Mouse (Mus musculus) hindbrain, embryonic 12.5 days (tissue): ENCODE data around the gene Slc38a9. TPM values are rescaled to one million over a fixed set of nuclear protein-coding genes. Genes with fewer than 3 reads are reported as not detected.
A peak's percentile ranks its signal among the peaks of the same experiment; 100 is the strongest.

Source experiments
- ATAC-seq: fragments of 200-750 bp; cut with Nextera tagmentation; 2 replicates; pipeline ENCODE4 v1.8.0; 2017; ENCODE audit warnings: moderate TSS enrichment; ENCODE audit not compliant: low FRiP score
- H3K27ac ChIP-seq: fragments of 300-500 bp; sonication (generic); 2 replicates; pipeline ENCODE4 v1.5.1; 2016; ENCODE audit warnings: mild to moderate bottlenecking
- H3K27me3 ChIP-seq: fragments of 300-500 bp; sonication (generic); 2 replicates; pipeline ENCODE4 v1.6.1; 2016; ENCODE audit warnings: mild to moderate bottlenecking
- H3K36me3 ChIP-seq: fragments of 300-500 bp; sonication (generic); 2 replicates; pipeline ENCODE4 v1.6.1; 2016; ENCODE audit warnings: mild to moderate bottlenecking
- H3K4me1 ChIP-seq: fragments of 300-500 bp; sonication (generic); 2 replicates; pipeline ENCODE4 v1.6.1; 2016
- H3K4me2 ChIP-seq: fragments of 300-500 bp; sonication (generic); replicated peaks from 2 replicates; pipeline ENCODE4 v1.6.1; 2016; ENCODE audit warnings: mild to moderate bottlenecking
- H3K4me3 ChIP-seq: fragments of 300-500 bp; sonication (generic); 2 replicates; pipeline ENCODE4 v1.5.1; 2016; ENCODE audit warnings: mild to moderate bottlenecking
- H3K9ac ChIP-seq: fragments of 300-500 bp; sonication (generic); 2 replicates; pipeline ENCODE4 v1.6.1; 2016; ENCODE audit warnings: mild to moderate bottlenecking, moderate library complexity
- H3K9me3 ChIP-seq: fragments of 300-500 bp; sonication (generic); replicated peaks from 2 replicates; pipeline ENCODE4 v1.6.1; 2016; ENCODE audit warnings: mild to moderate bottlenecking
- WGBS: fragments of 180-500 bp; shearing (Covaris S2); methylation state at CpG from one replicate; pipeline ENCODE4 v1.1.7; 2016; 5-methylcytosine and 5-hydroxymethylcytosine counted together
- polyA plus RNA-seq: library from polyadenylated mRNA; unstranded; fragments of >200 nt; fragmentation: Nextera tagmentation; extraction: Ambion mirVana; gene quantifications from 2 replicates; pipeline ENCODE4 v1.2.1, GENCODE M21; 2016

The Slc38a9 gene
- polyA plus RNA-seq, 1 experiment from 2014 or later = 22.9 TPM

DNA sequence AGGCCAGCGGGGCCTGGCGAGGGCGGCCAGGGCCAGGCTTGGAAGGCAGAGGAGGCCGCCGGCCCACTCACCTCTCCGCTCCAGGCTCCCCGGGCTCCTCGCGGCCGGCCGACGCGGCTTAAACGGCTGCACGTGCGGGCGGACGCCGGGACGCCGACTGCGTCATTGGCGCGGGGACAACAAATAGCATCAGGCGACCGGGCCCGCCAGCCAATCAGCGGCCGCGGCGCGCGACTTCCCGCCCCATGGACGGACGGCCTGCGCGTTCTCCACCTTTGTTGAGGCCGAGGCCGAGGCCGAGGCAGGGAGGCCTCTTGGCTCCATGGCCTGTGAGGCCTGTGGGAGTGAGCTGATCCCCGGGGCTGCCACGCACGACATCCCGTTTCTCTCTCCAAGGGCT, 8.3 kb upstream of the Slc38a9 start, which contains the start of gene Ddx4:
Gene Ddx4, minus strand, starts transcription at position 271 of the 400 bp plus-strand sequence.
- Histone ChIP-seq H3K9me3 (peaks cover 9% of the 10 kb centered on the region), H3K4me3 (no peak within 1 kb of the TSS), H3K27me3 (no peaks in the 10 kb centered on the region), H3K4me1 (no peaks in the 10 kb centered on the region), H3K4me2 (no peak within 1 kb of the TSS), H3K9ac (no peak within 1 kb of the TSS), H3K27ac (no peak within 1 kb of the TSS), H3K36me3 (no peaks in the 10 kb centered on the region)
- 63% methylated on average over 45 of the region's 45 CpGs for WGBS
- no peak for ATAC-seq

DNA sequence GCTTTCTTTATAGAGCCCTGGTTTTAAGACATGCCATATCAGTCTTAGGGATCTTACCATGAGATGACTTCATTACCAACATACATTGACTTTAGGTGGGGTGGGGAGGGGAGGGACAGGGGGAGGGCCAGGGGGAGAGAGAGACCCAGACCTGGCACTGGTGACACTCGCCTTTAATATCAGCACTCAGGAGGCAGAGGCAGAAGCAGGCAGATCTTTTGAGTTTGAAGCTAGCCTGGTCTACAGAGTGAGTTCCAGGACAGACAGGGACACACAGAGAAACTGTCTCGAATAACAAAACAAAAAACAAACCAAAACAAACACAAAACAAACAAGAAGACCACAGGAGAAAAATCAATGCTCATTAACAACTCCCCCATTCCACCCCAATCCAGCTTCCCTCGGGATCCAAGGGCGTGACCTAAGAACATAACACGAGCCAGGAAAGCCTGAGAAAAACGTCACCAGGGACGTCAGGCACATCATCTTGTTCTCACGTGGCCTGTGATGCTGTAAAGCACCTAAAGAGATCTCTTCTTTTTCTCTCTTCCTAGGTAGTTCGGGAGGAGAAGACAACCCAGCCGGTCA, 471 bp upstream of the Slc38a9 start:
- Histone ChIP-seq H3K27ac (no peak overlapping the region), H3K9ac (peak overlapping the region; percentile 57), H3K9me3 (no peaks in the 10 kb centered on the region), H3K4me3 (peak overlapping the region; percentile 72), H3K4me2 (peak overlapping the region; percentile 81), H3K27me3 (no peaks in the 10 kb centered on the region), H3K4me1 (peaks cover 4% of the 10 kb centered on the region), H3K36me3 (no peaks in the 10 kb centered on the region)
- 2% methylated on average over 10 of the region's 10 CpGs for WGBS
- peak; percentile 44 for ATAC-seq

DNA sequence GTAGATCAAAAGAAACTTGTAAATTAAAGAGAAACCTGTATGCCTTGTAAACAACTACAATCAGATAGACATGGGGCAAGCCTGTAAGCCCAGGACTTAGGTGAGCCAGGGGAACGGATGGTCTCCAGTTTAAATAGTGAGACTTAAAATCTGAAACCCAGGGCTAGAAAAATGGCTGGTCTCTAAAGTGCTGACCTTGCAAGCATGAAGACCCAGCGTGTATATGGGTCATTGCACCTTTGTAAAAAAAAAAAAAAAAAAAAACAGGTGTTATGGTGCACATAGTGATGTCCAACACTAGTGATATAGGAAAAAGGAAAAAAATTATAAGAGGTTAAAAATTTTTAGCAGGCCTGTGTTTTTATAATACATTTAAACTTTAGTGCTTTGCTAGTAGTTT, 1.1 kb downstream of the Slc38a9 start:
- H3K27me3 ChIP-seq = no peaks in the 10 kb centered on the region
- no peak for ATAC-seq
- H3K36me3 ChIP-seq = no peaks in the 10 kb centered on the region
- H3K9me3 ChIP-seq = no peaks in the 10 kb centered on the region
- 81% methylated on average over 2 of the region's 2 CpGs for WGBS
- H3K4me2 ChIP-seq = peak overlapping the region; percentile 81
- H3K27ac ChIP-seq = no peak overlapping the region
- no peak overlapping the region for H3K9ac ChIP-seq
- H3K4me3 ChIP-seq = no peak overlapping the region
- H3K4me1 ChIP-seq = peaks cover 4% of the 10 kb centered on the region

DNA sequence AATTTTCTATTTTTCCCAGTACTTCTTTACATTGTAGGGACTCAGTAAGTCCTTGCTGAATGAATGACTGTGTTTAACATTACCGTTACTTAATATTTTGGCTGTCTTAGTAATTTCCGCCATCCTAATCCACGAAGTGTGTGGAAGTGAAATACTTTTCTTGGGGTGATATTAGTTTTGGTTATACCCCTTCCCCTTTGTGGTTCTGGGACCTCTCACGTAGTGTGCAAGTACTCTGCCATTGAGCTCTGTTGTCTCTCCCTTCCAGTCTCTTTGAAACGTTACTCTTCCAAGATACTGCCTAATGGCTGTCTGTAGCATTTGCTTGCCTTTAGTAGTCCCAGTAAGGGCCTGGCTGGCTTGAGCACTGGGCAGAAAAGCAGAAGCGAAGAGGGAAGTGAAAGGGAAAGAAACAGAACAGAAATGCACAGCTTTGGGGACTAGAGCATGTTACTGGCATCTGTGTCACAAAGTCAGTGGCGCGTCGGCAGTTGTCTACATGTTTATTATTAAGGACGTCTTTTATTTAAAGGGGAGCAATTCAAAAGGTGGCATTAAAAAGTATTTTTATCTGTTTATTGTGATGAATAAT, 6.0 kb downstream of the Slc38a9 start:
- Histone ChIP-seq H3K4me3 (no peak overlapping the region), H3K4me2 (no peak overlapping the region), H3K27ac (no peak overlapping the region), H3K36me3 (peaks cover 15% of the 10 kb centered on the region), H3K4me1 (no peaks in the 10 kb centered on the region; the same call in 1 of the 2 replicates), H3K9me3 (no peaks in the 10 kb centered on the region), H3K27me3 (no peaks in the 10 kb centered on the region), H3K9ac (no peak overlapping the region)
- 92% methylated on average over 10 of the region's 10 CpGs for WGBS
- ATAC-seq = no peak

DNA sequence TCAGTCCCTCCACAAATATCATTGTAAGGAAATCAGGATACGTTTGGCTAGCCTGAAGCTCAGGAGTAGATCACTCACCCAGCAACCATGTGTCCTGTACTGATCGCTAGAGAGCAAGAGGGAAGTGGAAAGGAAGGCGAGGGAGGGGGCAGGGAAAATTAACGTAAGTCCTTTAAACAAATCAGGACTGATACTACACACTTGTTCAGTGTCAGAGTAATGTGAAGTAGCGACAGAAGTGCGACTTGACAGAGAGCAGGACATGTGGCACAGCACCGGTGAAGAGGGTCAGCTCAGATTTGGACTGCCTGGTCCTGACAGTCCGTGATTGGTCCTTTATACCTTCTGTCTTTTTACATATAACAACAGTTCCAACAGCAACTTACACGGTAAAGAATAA, 6.7 kb downstream of the Slc38a9 start:
- WGBS = 90% methylated on average over 9 of the region's 9 CpGs
- Histone ChIP-seq H3K9me3 (no peaks in the 10 kb centered on the region), H3K27me3 (no peaks in the 10 kb centered on the region), H3K36me3 (peaks cover 22% of the 10 kb centered on the region), H3K4me1 (no peaks in the 10 kb centered on the region), H3K4me3 (no peak overlapping the region), H3K27ac (no peak overlapping the region), H3K4me2 (no peak overlapping the region), H3K9ac (no peak overlapping the region)
- no peak for ATAC-seq

DNA sequence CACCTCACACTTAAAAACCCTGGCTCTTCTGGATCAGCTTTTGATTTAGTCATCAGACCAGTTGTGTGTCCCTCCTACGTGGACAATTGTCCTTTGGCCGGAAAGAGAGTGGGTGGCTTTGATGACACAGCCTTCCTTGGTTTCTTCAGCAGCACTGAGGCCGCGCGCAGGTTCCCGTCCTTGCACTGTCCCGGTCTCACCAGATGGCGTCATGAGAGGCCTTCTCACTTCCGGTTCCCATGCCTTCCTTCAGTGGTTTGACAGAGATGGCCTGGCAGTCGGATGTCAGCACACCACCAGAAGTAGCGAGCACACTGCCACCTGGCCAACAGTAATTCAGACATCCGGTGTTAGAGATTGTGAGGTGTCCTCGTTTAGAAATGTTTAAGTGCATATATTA, 11.2 kb downstream of the Slc38a9 start:
- no peaks in the 10 kb centered on the region for H3K9me3 ChIP-seq
- no peak overlapping the region for H3K4me3 ChIP-seq
- H3K27me3 ChIP-seq = no peaks in the 10 kb centered on the region
- no peak overlapping the region for H3K27ac ChIP-seq
- H3K9ac ChIP-seq = no peak overlapping the region
- H3K36me3 ChIP-seq = peaks cover 22% of the 10 kb centered on the region
- H3K4me1 ChIP-seq = no peaks in the 10 kb centered on the region
- no peak for ATAC-seq
- no peak overlapping the region for H3K4me2 ChIP-seq
- 72% methylated on average over 13 of the region's 13 CpGs for WGBS

DNA sequence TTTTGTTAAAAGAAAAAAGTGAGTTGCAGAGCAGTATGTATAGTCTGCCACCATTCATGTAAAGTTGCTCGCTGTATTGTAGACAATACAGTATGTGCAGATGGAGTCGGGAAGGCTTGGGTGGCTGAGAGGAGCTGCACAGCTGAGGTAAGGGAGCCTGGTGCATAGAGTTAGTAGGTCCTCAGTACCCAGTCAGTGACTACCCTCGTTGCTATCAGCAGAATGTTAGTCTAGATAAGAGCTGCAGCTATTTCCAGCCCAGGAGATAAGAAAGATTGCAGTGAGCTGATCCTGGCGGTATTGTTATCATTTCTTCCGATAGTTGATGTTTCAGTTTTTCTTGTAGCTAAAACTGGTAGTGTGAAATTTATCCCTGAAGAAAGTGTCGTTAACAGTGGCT, 12.2 kb downstream of the Slc38a9 start:
- H3K4me3 ChIP-seq = no peak overlapping the region
- H3K4me2 ChIP-seq = no peak overlapping the region
- ATAC-seq = no peak
- 85% methylated on average over 6 of the region's 6 CpGs for WGBS
- peaks cover 22% of the 10 kb centered on the region for H3K36me3 ChIP-seq
- no peaks in the 10 kb centered on the region for H3K4me1 ChIP-seq
- H3K9ac ChIP-seq = no peak overlapping the region
- no peaks in the 10 kb centered on the region for H3K27me3 ChIP-seq
- no peak overlapping the region for H3K27ac ChIP-seq
- H3K9me3 ChIP-seq = no peaks in the 10 kb centered on the region

DNA sequence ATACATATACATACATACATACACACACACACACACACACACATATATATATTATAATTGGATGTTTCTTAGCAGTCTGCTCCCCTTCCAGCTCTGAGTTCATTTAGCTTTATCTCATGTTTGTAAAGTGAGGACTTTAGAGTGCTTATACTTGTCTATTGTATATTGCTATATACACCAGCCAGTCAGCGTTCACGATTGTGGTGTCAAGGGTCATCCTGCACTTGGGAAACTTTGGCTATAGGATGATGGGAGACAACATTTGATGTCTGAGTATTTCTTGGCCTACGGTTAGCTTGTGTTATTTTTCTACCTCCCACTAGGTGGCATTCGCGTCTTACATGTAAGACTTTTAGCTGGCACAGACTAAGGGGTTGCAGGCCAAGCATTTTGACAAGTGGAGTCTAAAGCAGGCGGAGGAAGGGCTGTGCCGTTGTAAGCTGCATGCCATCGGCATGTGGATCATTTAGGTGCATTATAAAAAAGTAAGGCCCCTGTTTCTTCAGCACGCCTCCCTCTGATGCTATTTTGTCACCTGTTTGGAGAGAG, 13.4 kb downstream of the Slc38a9 start:
- Histone ChIP-seq H3K9ac (no peak overlapping the region), H3K27ac (no peak overlapping the region), H3K27me3 (no peaks in the 10 kb centered on the region), H3K4me3 (no peak overlapping the region), H3K4me2 (no peak overlapping the region), H3K4me1 (no peaks in the 10 kb centered on the region), H3K9me3 (no peaks in the 10 kb centered on the region), H3K36me3 (peaks cover 25% of the 10 kb centered on the region)
- ATAC-seq = peak; percentile 58; the same call in 1 of the 2 replicates
- WGBS = 16% methylated on average over 9 of the region's 9 CpGs

DNA sequence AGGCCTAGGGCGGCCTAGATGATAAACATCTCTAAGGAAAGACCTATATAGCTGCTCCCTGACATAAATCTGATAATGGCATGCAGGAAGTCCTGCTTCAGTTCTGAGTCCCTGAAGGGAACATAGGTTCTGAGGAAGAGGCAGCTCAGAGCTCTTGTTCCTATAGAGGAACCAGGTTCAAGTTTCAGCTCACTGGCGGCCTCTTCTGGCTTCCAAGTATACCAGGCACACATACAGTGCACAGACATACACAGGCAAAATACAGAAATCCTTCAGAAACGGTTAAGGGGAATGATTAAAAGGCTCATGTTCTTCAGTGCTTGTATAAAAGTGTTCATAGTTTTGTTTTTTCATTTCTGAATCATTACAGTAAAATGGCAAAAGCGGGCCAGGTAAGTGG, 17.6 kb downstream of the Slc38a9 start:
- ATAC-seq = no peak
- H3K27me3 ChIP-seq = no peaks in the 10 kb centered on the region

DNA sequence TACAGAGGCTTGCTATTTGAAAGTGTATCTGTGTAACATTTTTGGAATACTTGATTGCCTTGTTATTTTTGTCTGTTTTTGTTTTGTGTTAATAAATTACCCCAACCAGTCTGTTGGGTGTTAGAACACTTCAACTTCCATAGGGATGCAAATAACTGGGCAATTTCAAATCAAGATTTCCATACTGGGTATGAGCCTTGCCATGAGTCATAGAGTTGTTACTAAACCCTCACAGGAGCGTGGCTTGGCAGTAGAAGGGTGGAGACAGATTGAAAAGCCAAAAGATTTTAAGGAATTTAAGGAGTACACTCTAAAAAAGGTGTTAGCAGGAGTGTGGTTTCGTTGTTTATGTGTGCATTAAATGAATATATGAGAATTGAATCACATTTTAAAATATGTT, 22.8 kb downstream of the Slc38a9 start:
- H3K4me1 ChIP-seq = no peaks in the 10 kb centered on the region
- ATAC-seq = no peak
- no peaks in the 10 kb centered on the region for H3K27me3 ChIP-seq
- no peak overlapping the region for H3K9ac ChIP-seq
- no peak overlapping the region for H3K4me3 ChIP-seq
- no peaks in the 10 kb centered on the region for H3K9me3 ChIP-seq
- 82% methylated on average over 2 of the region's 2 CpGs for WGBS
- peaks cover 7% of the 10 kb centered on the region; the same call in 1 of the 2 replicates for H3K36me3 ChIP-seq
- H3K4me2 ChIP-seq = no peak overlapping the region
- no peak overlapping the region for H3K27ac ChIP-seq

More for the DNA sequence above, 17.6 kb downstream of the Slc38a9 start:
- Histone ChIP-seq H3K4me1 (no peaks in the 10 kb centered on the region), H3K4me3 (no peak overlapping the region), H3K27ac (no peak overlapping the region), H3K9ac (no peak overlapping the region), H3K36me3 (peaks cover 6% of the 10 kb centered on the region; the same call in 1 of the 2 replicates), H3K9me3 (no peaks in the 10 kb centered on the region), H3K4me2 (no peak overlapping the region)
- 87% methylated on average over 4 of the region's 4 CpGs for WGBS

DNA sequence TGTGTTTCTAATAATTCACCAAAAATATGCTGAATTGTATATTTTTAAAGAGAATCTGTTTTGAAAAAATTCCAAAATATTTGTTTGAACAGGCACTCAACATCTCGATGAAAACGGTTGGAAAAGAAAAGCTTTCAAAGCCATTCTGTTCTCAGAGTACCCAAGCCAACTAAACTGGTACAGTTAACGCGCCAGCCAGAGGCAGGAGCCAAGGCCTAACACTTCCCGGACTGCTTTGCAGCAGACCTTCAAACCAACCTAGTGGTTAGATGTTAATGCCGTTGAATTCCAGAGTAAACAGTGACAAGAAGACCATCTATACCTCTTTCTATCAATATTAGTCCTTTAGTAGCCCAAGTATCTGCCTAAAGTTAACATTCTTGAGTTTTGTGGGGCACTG, 23.4 kb downstream of the Slc38a9 start:
- H3K27me3 ChIP-seq = no peaks in the 10 kb centered on the region
- H3K4me1 ChIP-seq = no peaks in the 10 kb centered on the region
- no peak overlapping the region for H3K4me2 ChIP-seq
- WGBS = 88% methylated on average over 6 of the region's 6 CpGs
- no peak overlapping the region for H3K9ac ChIP-seq
- no peak for ATAC-seq
- no peak overlapping the region for H3K4me3 ChIP-seq
- no peaks in the 10 kb centered on the region for H3K9me3 ChIP-seq
- no peak overlapping the region for H3K27ac ChIP-seq
- H3K36me3 ChIP-seq = peaks cover 7% of the 10 kb centered on the region; the same call in 1 of the 2 replicates

DNA sequence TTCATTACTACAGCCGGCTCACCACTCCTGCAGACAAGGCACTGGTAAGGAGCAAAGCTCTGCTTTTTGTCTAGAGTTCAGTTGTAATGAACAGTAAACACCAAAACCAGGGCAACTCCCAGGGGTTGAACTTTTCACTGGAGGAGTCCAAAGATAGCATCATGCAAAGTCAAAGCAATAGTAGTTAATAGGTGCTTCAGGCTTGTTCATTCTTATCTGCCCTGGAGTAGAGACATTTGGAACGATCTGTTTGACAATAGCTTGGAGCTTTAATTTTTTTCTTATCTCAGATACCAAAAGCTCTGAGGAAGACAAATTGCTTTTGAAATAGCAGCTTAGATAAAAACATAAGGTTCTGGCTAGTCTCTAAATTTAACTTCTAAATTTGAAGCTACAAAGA, 25.6 kb downstream of the Slc38a9 start:
- H3K36me3 ChIP-seq = 0 out of 2 replicates have a peak, but pooled peaks cover 6% of the 10 kb centered on the region
- 93% methylated on average over 2 of the region's 2 CpGs for WGBS
- no peaks in the 10 kb centered on the region for H3K4me1 ChIP-seq
- no peaks in the 10 kb centered on the region for H3K27me3 ChIP-seq
- no peak overlapping the region for H3K4me3 ChIP-seq
- H3K4me2 ChIP-seq = no peak overlapping the region
- no peaks in the 10 kb centered on the region for H3K9me3 ChIP-seq
- H3K27ac ChIP-seq = no peak overlapping the region
- H3K9ac ChIP-seq = no peak overlapping the region
- ATAC-seq = no peak
